Mouse (Mus musculus) T-helper 2 cell (primary cell): ENCODE results near the gene Ddx39b.

Experiments
- in situ Hi-C: fragments of 300-600 bp; cut with MboI, MseI; formaldehyde crosslinking; loops from one replicate; pipeline ENCODE4 v1.15.1; 2025; ENCODE audit warnings: high pct_unique_total_duplicates

Ddx39b gene

GRCm38 (mm10) chr17:35218516-35219193 lies 22.9 kb upstream of the Ddx39b start:
- in situ Hi-C loops, result loop anchor here (10.0 to 25.0 kb wide), 2 partner anchors 794 to 1464 kb away; partner anchors contain the start of gene H2-T24

DNA sequence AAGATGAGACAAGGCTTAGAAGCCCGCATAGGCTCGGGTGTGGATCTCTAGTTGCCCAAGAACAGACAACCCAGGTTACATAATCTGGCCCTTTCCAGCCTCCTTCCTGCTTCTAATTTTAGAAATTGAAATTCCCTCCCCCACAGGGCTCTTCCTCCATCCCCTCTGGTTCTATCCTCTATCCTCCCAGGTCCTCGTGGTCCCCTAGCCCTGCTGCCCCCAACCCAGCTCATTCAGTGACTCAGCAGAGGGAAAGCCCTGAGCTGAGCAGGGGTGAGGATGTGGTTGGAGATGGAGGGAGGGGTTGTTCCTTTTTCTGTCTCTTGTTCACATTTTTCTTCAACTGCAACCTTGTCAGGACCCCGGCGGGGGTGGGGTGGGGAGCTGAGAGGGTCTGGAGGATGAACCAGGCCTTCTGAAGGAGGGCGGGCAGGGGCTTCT lies 21.9 kb upstream of the Ddx39b start:
- in situ Hi-C loops, result loop anchor here (10.0 to 25.0 kb wide), 2 partner anchors 793 to 1465 kb away; partner anchors contain the start of gene H2-T24

DNA sequence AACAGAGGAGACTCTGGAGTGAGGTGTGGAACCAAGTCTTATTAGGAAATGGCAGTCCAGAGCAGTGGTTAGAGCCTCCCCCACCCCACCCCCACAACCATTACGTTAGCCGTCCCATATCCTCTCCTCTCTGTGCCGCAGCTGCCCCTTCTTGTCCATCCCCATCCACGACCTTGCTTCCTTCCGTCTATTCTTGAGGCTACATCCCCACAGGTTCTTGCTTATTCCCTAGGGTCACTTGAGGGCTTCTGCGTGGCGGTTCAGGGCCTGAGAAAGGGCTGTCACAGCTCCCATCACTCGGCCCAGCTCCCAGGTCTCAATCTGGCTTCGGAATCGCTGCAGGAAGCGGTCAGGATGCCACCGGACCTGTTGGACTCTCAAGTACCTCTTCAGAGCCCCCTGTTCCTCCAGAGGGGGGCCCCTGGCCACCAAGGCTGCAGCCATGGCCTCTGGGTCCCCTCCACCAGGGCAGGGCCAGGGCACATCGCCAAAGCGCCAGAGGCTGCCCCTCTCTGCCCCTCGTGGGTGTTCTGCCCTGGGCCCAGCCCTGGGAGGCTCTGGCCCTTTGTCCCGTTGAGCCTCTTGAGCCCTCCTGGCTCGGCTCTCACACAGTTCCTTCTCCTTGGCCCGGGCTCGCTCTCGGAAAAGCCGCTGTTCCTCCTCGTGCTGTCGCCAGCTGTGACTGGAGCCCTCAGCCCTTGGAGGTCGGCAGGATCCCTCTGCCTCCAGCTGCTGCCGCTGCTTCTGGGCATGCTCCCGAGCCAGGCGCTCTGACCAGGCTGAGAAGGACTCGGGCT lies 21.2 kb upstream of the Ddx39b start, which contains the start of gene Gm16181:
Gene Gm16181, plus strand, starts transcription at position 679 of the 797 bp plus-strand sequence.
- in situ Hi-C loops, result loop anchor here (25.0 kb wide), 1 partner anchor 792 kb away; the partner anchor contains the start of gene H2-T24

DNA sequence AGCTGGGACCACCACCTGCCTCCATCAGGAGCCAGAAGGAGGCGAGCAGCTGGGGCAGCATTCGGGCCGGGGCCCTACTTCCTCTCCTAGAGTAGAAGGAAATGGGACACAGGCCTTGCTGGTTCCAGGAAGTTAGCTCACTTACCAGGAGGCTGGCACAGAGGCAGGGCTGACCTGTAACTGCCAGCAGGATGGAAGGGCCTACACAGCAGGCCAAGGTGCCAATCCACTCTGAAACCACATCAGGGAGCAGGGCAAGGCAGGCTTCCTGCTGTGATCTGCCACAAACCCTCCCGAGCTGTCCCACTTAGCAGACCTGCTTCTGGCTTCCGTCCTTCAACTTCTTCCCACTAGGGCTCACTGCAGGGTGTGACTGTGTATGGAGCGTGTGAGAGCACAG lies 19.2 kb upstream of the Ddx39b start:
- in situ Hi-C loops, result loop anchor here (25.0 kb wide), 1 partner anchor 790 kb away; the partner anchor contains the start of gene H2-T24

- in situ Hi-C loops, result loop anchor here (25.0 kb wide), 1 partner anchor 788 kb away; the partner anchor contains the start of gene H2-T24
Measured at GRCm38 (mm10) chr17:35224641-35225040, 16.9 kb upstream of the Ddx39b start.

GRCm38 (mm10) chr17:35225456-35225855 lies 16.1 kb upstream of the Ddx39b start:
- in situ Hi-C loops, result no loop called here

DNA sequence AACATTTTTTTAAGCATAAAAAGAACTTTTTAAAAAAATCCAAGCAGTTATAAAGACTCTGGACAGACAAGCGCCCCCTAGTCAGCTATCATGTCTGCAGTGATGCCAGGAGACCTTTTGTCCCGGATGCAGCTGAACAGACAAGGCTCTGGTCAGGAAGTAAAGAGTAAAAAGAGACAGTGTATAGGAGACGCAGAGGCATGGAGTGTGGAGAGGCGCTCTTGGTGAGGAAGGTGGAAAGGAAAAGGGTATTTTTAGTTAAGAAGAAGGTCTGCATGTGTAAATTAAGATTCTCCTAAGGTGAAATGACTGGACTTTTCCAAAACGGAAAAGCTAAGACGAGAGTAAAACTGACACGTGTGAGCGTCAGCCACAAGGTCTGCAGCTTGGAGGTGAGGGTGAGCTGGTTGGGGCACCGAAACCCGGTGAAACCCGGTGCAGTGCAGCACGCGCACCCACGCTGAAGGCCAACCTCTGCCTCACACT lies 14.9 kb upstream of the Ddx39b start:
- in situ Hi-C loops, result no loop called here

DNA sequence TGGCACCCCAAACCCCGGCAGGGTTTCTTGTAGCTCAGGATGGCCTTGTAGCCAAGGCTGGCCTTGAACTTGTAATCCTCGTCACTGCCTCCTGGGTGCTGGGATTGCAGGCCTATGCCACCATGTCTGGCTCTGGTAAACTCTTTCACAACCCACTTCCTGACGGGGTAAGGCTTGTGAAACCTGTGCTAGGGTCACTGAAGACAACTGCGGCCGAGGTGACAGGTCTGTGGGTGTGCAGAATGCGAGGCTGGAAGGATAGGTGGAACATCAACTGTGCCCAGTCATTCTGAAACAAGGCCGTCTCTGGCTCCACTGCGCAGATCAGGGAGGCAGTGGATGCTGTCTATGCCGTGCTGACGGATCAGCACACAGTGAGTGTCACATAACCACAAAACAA lies 10.5 kb upstream of the Ddx39b start:
- in situ Hi-C loops, result loop anchor here (5.0 kb wide), 2 partner anchors 34 to 59 kb away; no protein-coding TSS in a partner anchor

- in situ Hi-C loops, result loop anchor here (5.0 kb wide), 2 partner anchors 35 to 60 kb away; no protein-coding TSS in a partner anchor
Measured at GRCm38 (mm10) chr17:35232043-35232442, 9.5 kb upstream of the Ddx39b start.

DNA sequence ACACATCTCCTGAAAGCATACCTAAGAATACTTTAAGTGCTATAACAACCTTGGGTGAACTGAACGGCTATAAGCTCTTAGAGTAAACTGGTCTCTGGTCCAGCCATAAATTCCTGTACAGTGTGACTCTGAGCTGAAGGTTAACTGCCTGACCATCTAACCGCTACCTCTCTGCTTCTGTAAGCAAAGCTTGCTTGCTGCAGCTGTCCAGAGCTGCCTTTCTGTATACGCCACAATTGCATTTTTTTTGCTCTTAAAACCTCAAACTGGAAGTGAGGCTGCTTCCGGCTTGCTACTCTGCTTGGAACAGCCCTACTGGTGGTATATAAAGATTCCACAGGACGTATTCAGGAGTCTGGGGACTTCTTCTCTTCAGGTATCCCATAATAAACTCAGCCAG lies 8.9 kb upstream of the Ddx39b start:
- in situ Hi-C loops, result loop anchor here (5.0 kb wide), 2 partner anchors 35 to 60 kb away; no protein-coding TSS in a partner anchor

- in situ Hi-C loops, result loop anchor here (5.0 kb wide), 2 partner anchors 36 to 61 kb away; no protein-coding TSS in a partner anchor
Measured at GRCm38 (mm10) chr17:35233114-35233980, 8.2 kb upstream of the Ddx39b start, which contains the start of gene Atp6v1g2. Gene Atp6v1g2, plus strand, starts transcription at chr17:35233660.

- in situ Hi-C loops, result loop anchor here (5.0 kb wide), 2 partner anchors 37 to 62 kb away; no protein-coding TSS in a partner anchor
Measured at GRCm38 (mm10) chr17:35234090-35234489, 7.5 kb upstream of the Ddx39b start.

DNA sequence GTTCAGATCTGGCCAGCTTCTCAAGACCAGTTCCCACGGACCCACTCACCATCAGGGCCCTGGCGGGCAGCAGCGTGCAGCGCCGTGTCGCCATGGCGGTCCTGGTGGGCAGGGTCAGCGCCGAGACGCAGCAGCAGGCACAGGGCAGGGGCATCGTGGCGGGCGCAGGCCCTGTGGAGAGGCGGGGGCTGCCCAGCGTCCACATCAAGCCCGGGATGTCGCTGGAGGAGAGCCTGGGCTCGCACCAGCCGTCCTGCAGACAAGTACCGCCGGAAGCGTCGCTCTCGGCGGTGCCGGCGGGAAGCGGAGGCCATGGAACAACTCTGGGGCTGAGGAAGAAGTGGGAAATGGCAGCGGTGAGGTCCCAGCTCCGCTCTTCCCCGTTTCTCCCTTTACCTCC lies 6.6 kb upstream of the Ddx39b start:
- in situ Hi-C loops, result loop anchor here (5.0 kb wide), 2 partner anchors 38 to 63 kb away; no protein-coding TSS in a partner anchor

DNA sequence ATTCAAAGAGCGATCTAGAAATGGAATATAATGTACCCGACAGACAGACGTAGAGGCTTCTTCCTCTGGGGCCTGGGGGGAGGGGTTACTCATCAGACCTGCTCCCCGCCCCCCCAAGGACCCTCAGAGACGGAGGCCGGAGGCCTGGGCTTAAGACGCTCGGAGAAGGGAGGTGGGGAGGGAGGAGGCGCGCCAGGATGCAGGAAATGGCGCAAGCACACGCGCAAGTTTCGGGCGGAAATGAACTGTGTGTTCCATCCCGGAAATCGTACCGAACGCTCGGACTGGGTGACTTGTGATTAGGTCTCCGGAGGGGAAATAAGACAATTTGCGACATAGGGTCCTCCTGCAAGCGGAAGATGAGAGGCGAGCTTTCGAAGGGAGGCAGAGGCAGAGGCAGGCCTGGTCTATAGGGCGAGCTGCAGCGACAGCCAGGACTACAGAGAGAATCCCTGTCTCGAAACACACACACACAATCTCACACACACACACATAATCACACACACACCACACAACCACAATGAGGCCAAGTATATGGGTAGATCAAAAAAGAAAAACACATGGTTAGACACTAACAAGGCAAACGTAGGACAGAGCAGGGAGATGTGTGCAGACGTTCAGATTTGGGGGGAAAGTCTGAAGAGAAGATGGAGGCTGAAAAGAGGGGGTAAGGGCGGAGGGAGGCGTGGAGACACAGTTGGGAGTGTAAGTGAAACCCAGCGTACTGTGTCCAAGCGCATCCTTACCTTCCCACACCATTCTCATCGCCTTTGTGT lies 5.7 kb upstream of the Ddx39b start, which contains the start of gene Nfkbil1:
Gene Nfkbil1, minus strand, starts transcription at position 179 of the 776 bp plus-strand sequence.
- in situ Hi-C loops, result no loop called here

GRCm38 (mm10) chr17:35236390-35236746 lies 5.2 kb upstream of the Ddx39b start:
- in situ Hi-C loops, result no loop called here

DNA sequence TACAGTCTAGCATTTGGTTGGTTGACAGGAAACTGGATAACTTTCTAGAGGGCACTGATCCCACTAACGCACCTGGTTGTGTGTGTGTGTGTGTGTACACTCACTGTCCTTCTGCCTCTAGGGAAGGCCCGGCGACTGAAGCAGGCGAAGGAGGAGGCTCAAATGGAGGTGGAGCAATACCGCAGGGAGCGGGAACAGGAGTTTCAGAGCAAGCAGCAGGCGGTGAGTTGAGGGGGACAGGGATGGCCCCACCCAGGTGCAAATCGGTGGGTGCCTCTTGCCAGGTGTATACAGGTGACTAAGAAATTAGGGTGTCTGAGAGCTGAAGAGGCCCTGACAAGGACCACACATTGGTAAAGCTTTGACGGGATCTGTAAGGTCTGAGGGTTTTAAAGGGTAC lies 4.5 kb upstream of the Ddx39b start:
- in situ Hi-C loops, result no loop called here

- in situ Hi-C loops, result no loop called here
Measured at GRCm38 (mm10) chr17:35237504-35237903, 4.0 kb upstream of the Ddx39b start.

GRCm38 (mm10) chr17:35239700-35240099 lies 1.8 kb upstream of the Ddx39b start:
- in situ Hi-C loops, result no loop called here

GRCm38 (mm10) chr17:35240384-35241304 lies 902 bp upstream of the Ddx39b start:
- in situ Hi-C loops, result no loop called here
